In genomic region chr1:177267645-177268044, GRCm38 (mm10) we compare ENCODE assay signal across 16 mouse cellular contexts.
"Had no signal": no experiment of that assay in that cellular context is flagged by ENCODE, and none has a peak within 500 bp of the region (broad histone marks: within the 10 kb centered on the region; RNA-seq: fewer than 3 reads in every experiment).

No protein-coding gene starts in this region.

- H3K4me1 ChIP-seq: intestine, embryonic 15.5 days; limb, embryonic 10.5 days; midbrain, embryonic 12.5 days; neural tube, embryonic 13.5 days had no signal

- H3K27me3 ChIP-seq: intestine, embryonic 15.5 days; megakaryocyte, embryonic 14.5 days; neural tube, embryonic 13.5 days had no signal

- H3K36me3 ChIP-seq: intestine, embryonic 15.5 days; limb, embryonic 10.5 days; midbrain, embryonic 12.5 days; neural tube, embryonic 13.5 days had no signal

- ATAC-seq: intestine, embryonic 15.5 days; midbrain, embryonic 16.5 days had no signal

- H3K9ac ChIP-seq: intestine, embryonic 15.5 days; midbrain, embryonic 12.5 days; neural tube, embryonic 13.5 days had no signal

- H3K9me3 ChIP-seq: intestine, embryonic 15.5 days; limb, embryonic 10.5 days; midbrain, embryonic 12.5 days; neural tube, embryonic 13.5 days had no signal

- H3K27ac ChIP-seq: intestine, embryonic 15.5 days; left cerebral cortex, adult 2 months; limb, embryonic 10.5 days; midbrain, embryonic 12.5 days; neural tube, embryonic 13.5 days; stomach, postnatal 0 days had no signal

- DNase-seq: kidney, adult 18-20 months; kidney, postnatal 10 days; kidney, postnatal 4 days; lung, adult 2 months; lung, postnatal 10 days; lung, postnatal 4 days; right cerebral cortex, adult 18-20 months; thymus, postnatal 4 days had no signal

- H3K4me2 ChIP-seq: intestine, embryonic 15.5 days; midbrain, embryonic 12.5 days; neural tube, embryonic 13.5 days had no signal

- H3K4me3 ChIP-seq: intestine, embryonic 15.5 days; left cerebral cortex, adult 2 months; limb, embryonic 10.5 days; megakaryocyte, embryonic 14.5 days; midbrain, embryonic 12.5 days; neural tube, embryonic 13.5 days had no signal
